Mouse (Mus musculus) frontal cortex, adult (tissue): ENCODE results near the gene Sbds.
A peak's percentile ranks its signal among the peaks of the same experiment; 100 is the strongest.

Experiments used
- ATAC-seq: cut with Nextera tagmentation; 2 replicates; pipeline ENCODE4 v1.9.2; 2017; ENCODE audit warnings: mild to moderate bottlenecking, moderate library complexity, mixed read lengths; ENCODE audit not compliant: low TSS enrichment

Gene Sbds

GRCm38 (mm10) chr5:130200233-130201029, 54.9 kb downstream of the Sbds start:
- no peak for ATAC-seq

- no peak for ATAC-seq
Measured at GRCm38 (mm10) chr5:130197981-130198380, 57.3 kb downstream of the Sbds start.

DNA sequence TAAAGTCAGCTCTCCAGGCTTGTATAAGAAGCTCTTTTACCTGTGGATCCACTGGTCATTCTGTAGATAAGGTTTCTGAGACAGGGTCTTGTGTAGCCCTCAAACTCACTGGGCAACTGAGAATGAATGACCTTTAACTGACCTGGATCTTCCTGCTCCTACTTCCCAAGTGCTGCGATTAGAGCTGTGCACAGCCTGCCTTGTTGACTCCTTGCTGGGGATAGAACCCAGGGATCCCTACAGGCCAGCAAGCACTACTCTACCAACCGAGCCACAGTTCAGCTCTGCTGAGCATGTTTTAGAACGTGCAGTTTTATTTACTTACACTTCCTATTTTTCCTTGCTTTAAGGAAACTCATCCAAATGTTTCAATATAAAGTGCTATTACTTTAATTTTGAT, 57.9 kb downstream of the Sbds start:
- ATAC-seq = no peak

GRCm38 (mm10) chr5:130196307-130196706, 59.0 kb downstream of the Sbds start:
- ATAC-seq = peak; percentile 34; the same call in 1 of the 2 replicates
